Mouse (Mus musculus) embryonic facial prominence, embryonic 15.5 days (tissue): Measurements from ENCODE around the gene Rnf213. TPM values are rescaled to one million over a fixed set of nuclear protein-coding genes. Genes with fewer than 3 reads are reported as not detected.

ENCODE experiments used
- microRNA counts: library from miRNA; unstranded; fragments of <30 nt; microRNA quantifications from one replicate; lab custom pipeline; 2016
- microRNA-seq: library from miRNA; unstranded; fragments of <30 nt; microRNA quantifications from one replicate; pipeline ENCODE4, GENCODE M21; 2016; ENCODE audit warnings: borderline number of aligned reads
- polyA plus RNA-seq: library from polyadenylated mRNA; unstranded; fragments of >200 nt; fragmentation: Nextera tagmentation; extraction: Ambion mirVana; gene quantifications from 2 replicates; pipeline ENCODE4 v1.2.1, GENCODE M21; 2015

Rnf213 gene
- polyA plus RNA-seq, 1 experiment from 2014 or later: 3.5 TPM

MicroRNAs within 50 kb of the gene (microRNA counts, 519-probe panel; counts per million panel counts)
- microRNA mmu-miR-1932 (lab: Ali Mortazavi, UCI): not detected

Small RNA genes within 50 kb of the gene (microRNA-seq; reads per million reads assigned to microRNA genes)
- gene Mir1932: not detected

Other genes starting within 250 kb of the Rnf213 start
- gene Tbc1d16, start 164.6 kb upstream of the Rnf213 start, polyA plus RNA-seq: 15.3 and 16.0 TPM in 2 replicates
- 10.3 and 13.0 TPM in 2 replicates for gene Ccdc40, start 164.5 kb upstream of the Rnf213 start, polyA plus RNA-seq
- 81.4 and 90.1 TPM in 2 replicates for gene Gaa, start 125.2 kb upstream of the Rnf213 start, polyA plus RNA-seq
- gene Eif4a3, start 93.0 kb upstream of the Rnf213 start, polyA plus RNA-seq: 329 and 338 TPM in 2 replicates
- 4.0 and 4.3 TPM in 2 replicates for gene Card14, start 85.3 kb upstream of the Rnf213 start, polyA plus RNA-seq
- 6.5 and 6.7 TPM in 2 replicates for gene Sgsh, start 37.6 kb upstream of the Rnf213 start, polyA plus RNA-seq
- gene Slc26a11, start 37.5 kb upstream of the Rnf213 start, polyA plus RNA-seq: 10.8 and 11.7 TPM in 2 replicates
- 13.1 and 18.6 TPM in 2 replicates for gene Endov, start 98.2 kb downstream of the Rnf213 start, polyA plus RNA-seq
- 1.2 and 1.3 TPM in 2 replicates for gene Nptx1, start 154.7 kb downstream of the Rnf213 start, polyA plus RNA-seq
- gene Rptor, start 209.8 kb downstream of the Rnf213 start, polyA plus RNA-seq: 12.2 and 12.9 TPM in 2 replicates